In genomic region chr13:98308004-98308403, GRCm38 (mm10) we compare ENCODE assay signal across 17 mouse cellular contexts. TPM values are rescaled to one million over a fixed set of nuclear protein-coding genes. Genes with fewer than 3 reads are reported as not detected.
"Had no signal": no experiment of that assay in that cellular context is flagged by ENCODE, and none has a peak within 500 bp of the region (broad histone marks: within the 10 kb centered on the region; RNA-seq: fewer than 3 reads in every experiment).

No protein-coding gene starts in this region.

- H3K9me3 ChIP-seq: limb, embryonic 13.5 days; liver, embryonic 13.5 days; midbrain, embryonic 13.5 days; neural tube, embryonic 12.5 days had no signal

- H3K9ac ChIP-seq: limb, embryonic 13.5 days; liver, embryonic 13.5 days; midbrain, embryonic 13.5 days; neural tube, embryonic 12.5 days had no signal

- DNase-seq: kidney, adult 18-20 months; kidney, postnatal 10 days; kidney, postnatal 4 days; left cerebral cortex, postnatal 4 days; liver, embryonic 13.5 days; lung, adult 18-20 months; thymus, postnatal 14 days had no signal

- H3K27me3 ChIP-seq: limb, embryonic 13.5 days; liver, embryonic 13.5 days; midbrain, embryonic 13.5 days; neural tube, embryonic 12.5 days had no signal

- H3K4me3 ChIP-seq: layer of hippocampus, adult 2 months; limb, embryonic 13.5 days; liver, embryonic 13.5 days; midbrain, embryonic 13.5 days; neural tube, embryonic 12.5 days had no signal

- H3K4me1 ChIP-seq: neural tube, embryonic 12.5 days had no signal

- H3K27ac ChIP-seq: layer of hippocampus, adult 2 months; limb, embryonic 13.5 days; liver, embryonic 13.5 days; midbrain, embryonic 13.5 days; neural tube, embryonic 12.5 days; stomach, postnatal 0 days had no signal

RNA-seq across cellular contexts. Expression of gene Gm21976, which starts 28.3 kb away (rescaled TPM):
- total RNA-seq: layer of hippocampus, adult 2 months; layer of hippocampus, postnatal 10 days; left cerebral cortex, postnatal 4 days; megakaryocyte-erythroid progenitor cell, adult 5-6 weeks; neutrophil, adult 5-6 weeks had no signal
- polyA plus RNA-seq: kidney, embryonic 14.5 days; limb, embryonic 13.5 days; liver, embryonic 13.5 days; lung, embryonic 16.5 days; midbrain, embryonic 13.5 days; neural tube, embryonic 12.5 days; stomach, postnatal 0 days had no signal

RNA-seq across cellular contexts. Expression of gene Foxd1, which starts 46.0 kb away (rescaled TPM):
- total RNA-seq: megakaryocyte-erythroid progenitor cell, adult 5-6 weeks; neutrophil, adult 5-6 weeks had no signal
- polyA plus RNA-seq: liver, embryonic 13.5 days; lung, embryonic 16.5 days; stomach, postnatal 0 days had no signal
